Mouse (Mus musculus): Measurements from ENCODE around the gene Endod1. TPM values are rescaled to one million over a fixed set of nuclear protein-coding genes. Genes with fewer than 3 reads are reported as not detected.
"Not testable (repeated sequence)": the region's sequence is repeated elsewhere in the genome, so short reads cannot be mapped to it uniquely, and the experiment has no call there.

Gene Endod1
- polyA plus RNA-seq, 1 experiment from 2014 or later = 27.9 TPM

GRCm38 (mm10) chr9:14354852-14355251 is 26.5 kb downstream of the Endod1 start:
- peak; percentile 63; the same call in 1 of the 2 replicates for ATAC-seq (ENCODE audit: insufficient number of reproducible peaks, insufficient read depth, low FRiP score, low read depth)
- Histone ChIP-seq H3K36me3 (ENCODE audit: control insufficient read depth, insufficient read depth, low read length) (no peaks in the 10 kb centered on the region; the same call in 1 of the 2 replicates), H3K4me2 (replicated peaks; ENCODE audit: low read depth, low read length) (no peak overlapping the region), H3K4me1 (ENCODE audit: control insufficient read depth, insufficient read depth, low read length) (no peaks in the 10 kb centered on the region), H3K9ac (replicated peaks; ENCODE audit: low read depth, low read length) (no peak overlapping the region), H3K4me3 (ENCODE audit: low read depth, low read length) (no peak overlapping the region), H3K27ac (ENCODE audit: low read length) (no peak overlapping the region), H3K9me3 (ENCODE audit: control insufficient read depth, low read depth, low read length) (no peaks in the 10 kb centered on the region), H3K27me3 (ENCODE audit: control insufficient read depth, insufficient read depth, low read length) (no peaks in the 10 kb centered on the region)
- WGBS = 78% methylated on average over 6 of the region's 6 CpGs

GRCm38 (mm10) chr9:14352337-14352736 is 29.0 kb downstream of the Endod1 start:
- no peaks in the 10 kb centered on the region for H3K4me1 ChIP-seq (ENCODE audit: control insufficient read depth, insufficient read depth, low read length)
- WGBS = 77% methylated on average over 1 of the region's 1 CpGs
- H3K9ac ChIP-seq (replicated peaks; ENCODE audit: low read depth, low read length) = no peak overlapping the region
- no peaks in the 10 kb centered on the region for H3K27me3 ChIP-seq (ENCODE audit: control insufficient read depth, insufficient read depth, low read length)
- H3K36me3 ChIP-seq (ENCODE audit: control insufficient read depth, insufficient read depth, low read length) = no peaks in the 10 kb centered on the region; the same call in 1 of the 2 replicates
- no peaks in the 10 kb centered on the region for H3K9me3 ChIP-seq (ENCODE audit: control insufficient read depth, low read depth, low read length)
- no peak overlapping the region for H3K27ac ChIP-seq (ENCODE audit: low read length)
- ATAC-seq (ENCODE audit: insufficient number of reproducible peaks, insufficient read depth, low FRiP score, low read depth) = no peak
- H3K4me3 ChIP-seq (ENCODE audit: low read depth, low read length) = no peak overlapping the region
- H3K4me2 ChIP-seq (replicated peaks; ENCODE audit: low read depth, low read length) = no peak overlapping the region

- Histone ChIP-seq H3K4me1 (ENCODE audit: control insufficient read depth, insufficient read depth, low read length) (no peaks in the 10 kb centered on the region), H3K4me2 (replicated peaks; ENCODE audit: low read depth, low read length) (no peak overlapping the region), H3K9me3 (ENCODE audit: control insufficient read depth, low read depth, low read length) (no peaks in the 10 kb centered on the region), H3K36me3 (ENCODE audit: control insufficient read depth, insufficient read depth, low read length) (no peaks in the 10 kb centered on the region), H3K27ac (ENCODE audit: low read length) (no peak overlapping the region), H3K27me3 (ENCODE audit: control insufficient read depth, insufficient read depth, low read length) (no peaks in the 10 kb centered on the region), H3K4me3 (ENCODE audit: low read depth, low read length) (no peak overlapping the region), H3K9ac (replicated peaks; ENCODE audit: low read depth, low read length) (no peak overlapping the region)
- 74% methylated on average over 2 of the region's 2 CpGs for WGBS
- no peak for ATAC-seq (ENCODE audit: insufficient number of reproducible peaks, insufficient read depth, low FRiP score, low read depth)
These were observed 30.5 kb downstream of the Endod1 start for GRCm38 (mm10) chr9:14350787-14351186.

- 84% methylated on average over 5 of the region's 5 CpGs for WGBS
- no peak overlapping the region for H3K27ac ChIP-seq (ENCODE audit: low read length)
- no peak overlapping the region for H3K4me2 ChIP-seq (replicated peaks; ENCODE audit: low read depth, low read length)
- no peak overlapping the region for H3K9ac ChIP-seq (replicated peaks; ENCODE audit: low read depth, low read length)
- no peak for ATAC-seq (ENCODE audit: insufficient number of reproducible peaks, insufficient read depth, low FRiP score, low read depth)
- H3K4me1 ChIP-seq (ENCODE audit: control insufficient read depth, insufficient read depth, low read length) = no peaks in the 10 kb centered on the region
- no peaks in the 10 kb centered on the region for H3K36me3 ChIP-seq (ENCODE audit: control insufficient read depth, insufficient read depth, low read length)
- no peaks in the 10 kb centered on the region for H3K27me3 ChIP-seq (ENCODE audit: control insufficient read depth, insufficient read depth, low read length)
- no peaks in the 10 kb centered on the region for H3K9me3 ChIP-seq (ENCODE audit: control insufficient read depth, low read depth, low read length)
- H3K4me3 ChIP-seq (ENCODE audit: low read depth, low read length) = no peak overlapping the region
These were observed 31.9 kb downstream of the Endod1 start for GRCm38 (mm10) chr9:14349380-14349779.

GRCm38 (mm10) chr9:14348416-14348815 is 32.9 kb downstream of the Endod1 start:
- Histone ChIP-seq H3K4me1 (ENCODE audit: control insufficient read depth, insufficient read depth, low read length) (no peaks in the 10 kb centered on the region), H3K4me2 (replicated peaks; ENCODE audit: low read depth, low read length) (no peak overlapping the region), H3K9me3 (ENCODE audit: control insufficient read depth, low read depth, low read length) (no peaks in the 10 kb centered on the region), H3K36me3 (ENCODE audit: control insufficient read depth, insufficient read depth, low read length) (no peaks in the 10 kb centered on the region), H3K9ac (replicated peaks; ENCODE audit: low read depth, low read length) (no peak overlapping the region), H3K4me3 (ENCODE audit: low read depth, low read length) (no peak overlapping the region), H3K27ac (ENCODE audit: low read length) (no peak overlapping the region), H3K27me3 (ENCODE audit: control insufficient read depth, insufficient read depth, low read length) (no peaks in the 10 kb centered on the region)
- no peak for ATAC-seq (ENCODE audit: insufficient number of reproducible peaks, insufficient read depth, low FRiP score, low read depth)
- 61% methylated on average over 4 of the region's 4 CpGs for WGBS

GRCm38 (mm10) chr9:14345866-14346265 is 35.4 kb downstream of the Endod1 start:
- ATAC-seq (ENCODE audit: insufficient number of reproducible peaks, insufficient read depth, low FRiP score, low read depth); H3K4me2 ChIP-seq (replicated peaks; ENCODE audit: low read depth, low read length); H3K4me1 ChIP-seq (ENCODE audit: control insufficient read depth, insufficient read depth, low read length); H3K9ac ChIP-seq (replicated peaks; ENCODE audit: low read depth, low read length); H3K4me3 ChIP-seq (ENCODE audit: low read depth, low read length); H3K27ac ChIP-seq (ENCODE audit: low read length); H3K36me3 ChIP-seq (ENCODE audit: control insufficient read depth, insufficient read depth, low read length); H3K9me3 ChIP-seq (ENCODE audit: control insufficient read depth, low read depth, low read length); H3K27me3 ChIP-seq (ENCODE audit: control insufficient read depth, insufficient read depth, low read length): not testable (repeated sequence)
- WGBS = 88% methylated on average over 4 of the region's 4 CpGs

GRCm38 (mm10) chr9:14342041-14342668 is 39.2 kb downstream of the Endod1 start:
- 57% methylated on average over 4 of the region's 4 CpGs for WGBS
- no peak overlapping the region for H3K9ac ChIP-seq (replicated peaks; ENCODE audit: low read depth, low read length)
- H3K36me3 ChIP-seq (ENCODE audit: control insufficient read depth, insufficient read depth, low read length) = no peaks in the 10 kb centered on the region
- H3K4me1 ChIP-seq (ENCODE audit: control insufficient read depth, insufficient read depth, low read length) = 0 out of 2 replicates have a peak, but pooled peaks cover 2% of the 10 kb centered on the region
- H3K27me3 ChIP-seq (ENCODE audit: control insufficient read depth, insufficient read depth, low read length) = no peaks in the 10 kb centered on the region
- no peaks in the 10 kb centered on the region for H3K9me3 ChIP-seq (ENCODE audit: control insufficient read depth, low read depth, low read length)
- H3K4me2 ChIP-seq (replicated peaks; ENCODE audit: low read depth, low read length) = no peak overlapping the region
- no peak overlapping the region for H3K4me3 ChIP-seq (ENCODE audit: low read depth, low read length)
- H3K27ac ChIP-seq (ENCODE audit: low read length) = no peak overlapping the region
- peak; percentile 60; the same call in 1 of the 2 replicates for ATAC-seq (ENCODE audit: insufficient number of reproducible peaks, insufficient read depth, low FRiP score, low read depth)

- no peak for ATAC-seq (ENCODE audit: insufficient number of reproducible peaks, insufficient read depth, low FRiP score, low read depth)
- Histone ChIP-seq H3K9me3 (ENCODE audit: control insufficient read depth, low read depth, low read length) (no peaks in the 10 kb centered on the region), H3K27me3 (ENCODE audit: control insufficient read depth, insufficient read depth, low read length) (no peaks in the 10 kb centered on the region), H3K27ac (ENCODE audit: low read length) (no peak overlapping the region), H3K4me1 (ENCODE audit: control insufficient read depth, insufficient read depth, low read length) (0 out of 2 replicates have a peak, but pooled peaks cover 2% of the 10 kb centered on the region), H3K4me2 (replicated peaks; ENCODE audit: low read depth, low read length) (no peak overlapping the region), H3K9ac (replicated peaks; ENCODE audit: low read depth, low read length) (no peak overlapping the region), H3K36me3 (ENCODE audit: control insufficient read depth, insufficient read depth, low read length) (0 out of 2 replicates have a peak, but pooled peaks cover 2% of the 10 kb centered on the region), H3K4me3 (ENCODE audit: low read depth, low read length) (no peak overlapping the region)
- 58% methylated on average over 3 of the region's 3 CpGs for WGBS
These were observed 42.6 kb downstream of the Endod1 start for GRCm38 (mm10) chr9:14338701-14339100.

DNA sequence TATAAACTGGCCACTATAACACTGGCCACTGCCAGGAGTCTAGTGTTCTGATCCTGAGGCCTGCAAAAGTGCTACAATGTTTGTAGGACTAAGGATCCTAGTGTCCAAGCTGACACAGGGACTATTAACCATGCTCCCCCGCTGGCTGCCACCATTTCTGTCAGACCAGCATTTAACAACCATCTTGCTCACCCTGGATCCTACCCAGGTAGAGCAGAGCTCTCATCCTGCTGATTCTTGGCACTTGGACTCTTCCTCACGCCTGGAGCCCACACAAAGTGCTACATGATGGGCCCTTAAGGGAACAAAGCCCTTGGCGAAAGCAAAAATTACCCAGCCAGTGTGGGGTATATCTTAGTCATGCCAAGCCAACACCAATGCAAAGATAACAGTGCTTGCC is 44.4 kb downstream of the Endod1 start:
- Histone ChIP-seq H3K4me2 (replicated peaks; ENCODE audit: low read depth, low read length) (no peak overlapping the region), H3K27me3 (ENCODE audit: control insufficient read depth, insufficient read depth, low read length) (no peaks in the 10 kb centered on the region), H3K4me3 (ENCODE audit: low read depth, low read length) (no peak overlapping the region), H3K9ac (replicated peaks; ENCODE audit: low read depth, low read length) (no peak overlapping the region), H3K4me1 (ENCODE audit: control insufficient read depth, insufficient read depth, low read length) (0 out of 2 replicates have a peak, but pooled peaks cover 2% of the 10 kb centered on the region), H3K9me3 (ENCODE audit: control insufficient read depth, low read depth, low read length) (no peaks in the 10 kb centered on the region), H3K36me3 (ENCODE audit: control insufficient read depth, insufficient read depth, low read length) (peaks cover 2% of the 10 kb centered on the region; the same call in 1 of the 2 replicates), H3K27ac (ENCODE audit: low read length) (no peak overlapping the region)
- 89% methylated on average over 3 of the region's 3 CpGs for WGBS
- ATAC-seq (ENCODE audit: insufficient number of reproducible peaks, insufficient read depth, low FRiP score, low read depth) = no peak
